9 mouse cellular contexts compared by ENCODE assay signal in the genomic region with DNA sequence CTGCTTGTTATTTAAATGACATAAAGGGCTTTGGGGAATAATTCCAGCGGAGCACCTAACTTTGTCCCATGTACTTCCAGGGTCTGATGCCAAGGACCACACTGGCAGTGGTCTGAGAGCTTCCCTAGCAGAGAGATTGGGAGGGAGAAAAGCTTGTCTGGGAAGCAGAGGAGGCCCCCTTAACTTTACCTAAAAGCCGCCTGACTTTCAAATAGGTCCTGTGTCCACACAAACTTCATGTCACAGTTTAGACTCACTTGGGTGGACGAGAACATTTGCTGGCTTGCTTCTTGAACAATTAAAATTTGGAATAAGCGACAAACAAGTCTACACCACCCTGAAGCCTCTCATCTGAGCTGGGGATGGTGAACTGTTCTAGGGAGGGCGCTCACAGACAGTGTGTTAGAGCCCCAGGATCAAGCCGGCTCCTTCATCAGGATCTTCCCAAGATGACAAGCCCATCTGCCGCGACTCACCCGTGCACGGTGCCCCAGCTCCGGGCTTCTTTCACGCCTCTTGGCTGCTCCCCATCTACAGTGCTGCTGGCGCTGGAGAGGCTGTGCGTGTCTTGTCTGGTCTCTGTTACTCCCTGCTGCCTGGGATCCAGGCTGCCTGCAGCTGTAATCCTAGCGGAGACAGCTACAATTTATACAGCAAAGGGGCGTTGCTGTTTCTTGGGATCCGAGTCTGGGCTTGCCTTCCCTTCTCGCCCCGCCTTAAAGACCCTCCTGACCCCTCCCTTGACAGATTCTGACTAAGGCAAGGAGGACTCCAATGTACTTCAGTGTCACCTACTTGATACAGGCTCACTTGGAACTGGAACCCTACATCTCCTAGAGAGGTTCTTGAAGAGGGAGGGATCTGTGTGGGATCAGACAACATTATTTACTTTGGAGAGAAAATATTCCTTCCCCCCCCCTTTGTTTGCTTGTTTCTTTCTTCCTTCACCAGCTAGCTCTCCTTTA. TPM values are rescaled to one million over a fixed set of nuclear protein-coding genes. Genes with fewer than 3 reads are reported as not detected.
A peak's percentile ranks its signal among the peaks of the same experiment; 100 is the strongest.
DNase-seq lines count a peak whose midpoint lies in the region; ATAC-seq and TF ChIP-seq lines count a peak whose summit lies in the region.
"Had no signal": no experiment of that assay in that cellular context is flagged by ENCODE, and none has a peak within 500 bp of the region (broad histone marks: within the 10 kb centered on the region; RNA-seq: fewer than 3 reads in every experiment).

A gene (minus strand): TSS at position 620 of the 965 bp plus-strand sequence.

- WGBS in lung, postnatal 0 days: 8% methylated on average over 19 of the region's 19 CpGs
- WGBS in heart, postnatal 0 days: 8% methylated on average over 19 of the region's 19 CpGs
- WGBS in stomach, embryonic 16.5 days: 10% methylated on average over 19 of the region's 19 CpGs

- no peaks in the 10 kb centered on the region for H3K9me3 ChIP-seq in lung, postnatal 0 days (ENCODE audit: low read length)
- no peaks in the 10 kb centered on the region for H3K9me3 ChIP-seq in heart, postnatal 0 days (replicated peaks; ENCODE audit: control insufficient read depth, low read length)
- H3K9me3 ChIP-seq in stomach, embryonic 16.5 days (replicated peaks; ENCODE audit: control insufficient read depth, low read length): no peaks in the 10 kb centered on the region

- DNase-seq in cerebellum, postnatal 25 days: peak; percentile 4 to 11
- no peak for DNase-seq in cerebellum, adult 8-10 months
- DNase-seq in lung, postnatal 0 days (ENCODE audit: low spot score): peak; percentile 47
- DNase-seq in lung, adult 18-20 months: no peak
- DNase-seq in heart, postnatal 0 days (ENCODE audit: low spot score): no peak
- peak; percentile 3 for DNase-seq in lung, postnatal 14 days
- DNase-seq in thymus, postnatal 10 days (ENCODE audit: low spot score in 2 of 2): no peak

- H3K36me3 ChIP-seq in lung, postnatal 0 days (ENCODE audit: insufficient read depth, low read length): no peaks in the 10 kb centered on the region
- no peaks in the 10 kb centered on the region for H3K36me3 ChIP-seq in heart, postnatal 0 days (replicated peaks; ENCODE audit: control insufficient read depth, insufficient read depth, low read length)
- H3K36me3 ChIP-seq in stomach, embryonic 16.5 days (ENCODE audit: control insufficient read depth, insufficient read depth, low read length): no peaks in the 10 kb centered on the region

- ATAC-seq in lung, postnatal 0 days: peak; percentile 61
- no peak for ATAC-seq in heart, postnatal 0 days (ENCODE audit: insufficient read depth, low read depth)
- ATAC-seq in stomach, embryonic 16.5 days (ENCODE audit: insufficient read depth, low FRiP score): peak; percentile 91

- H3K4me1 ChIP-seq in lung, postnatal 0 days (ENCODE audit: insufficient read depth, low read depth, low read length): no peaks in the 10 kb centered on the region
- H3K4me1 ChIP-seq in heart, postnatal 0 days (ENCODE audit: control insufficient read depth, insufficient read depth): no peaks in the 10 kb centered on the region
- 0 out of 2 replicates have a peak, but pooled peaks cover 5% of the 10 kb centered on the region for H3K4me1 ChIP-seq in stomach, embryonic 16.5 days (ENCODE audit: control insufficient read depth, insufficient read depth, low read length)

- no peak; the same call in 1 of the 2 replicates for TF ChIP-seq CTCF in lung, postnatal 0 days (IDR thresholded peaks at IDR 0.05)
- TF ChIP-seq CTCF in heart, postnatal 0 days (IDR thresholded peaks at IDR 0.05; ENCODE audit: low read depth): no peak

- no peaks in the 10 kb centered on the region for H3K27me3 ChIP-seq in lung, postnatal 0 days (replicated peaks; ENCODE audit: insufficient read depth, low read length)
- no peaks in the 10 kb centered on the region for H3K27me3 ChIP-seq in heart, postnatal 0 days (ENCODE audit: control insufficient read depth, insufficient read depth, low read length)
- H3K27me3 ChIP-seq in stomach, embryonic 16.5 days (ENCODE audit: control insufficient read depth, insufficient read depth, low read length): no peaks in the 10 kb centered on the region

- H3K27ac ChIP-seq in lung, postnatal 0 days (ENCODE audit: low read length): no peak within 1 kb of the TSS
- H3K27ac ChIP-seq in heart, postnatal 0 days (ENCODE audit: low read depth): no peak within 1 kb of the TSS
- H3K27ac ChIP-seq in stomach, embryonic 16.5 days (ENCODE audit: low read length): peak within 1 kb of the TSS; percentile 67

- H3K9ac ChIP-seq in lung, postnatal 0 days (replicated peaks; ENCODE audit: low read depth): no peak within 1 kb of the TSS
- H3K9ac ChIP-seq in heart, postnatal 0 days (replicated peaks; ENCODE audit: low read depth, low read length): no peak within 1 kb of the TSS
- H3K9ac ChIP-seq in stomach, embryonic 16.5 days (ENCODE audit: low read length): peak within 1 kb of the TSS; percentile 63

- TF ChIP-seq EP300 in lung, postnatal 0 days (IDR thresholded peaks at IDR 0.05): no peak
- no peak for TF ChIP-seq EP300 in heart, postnatal 0 days (IDR thresholded peaks at IDR 0.05; ENCODE audit: low read depth)

- peak within 1 kb of the TSS; percentile 8; the same call in 1 of the 2 replicates for H3K4me3 ChIP-seq in lung, postnatal 0 days (ENCODE audit: low read depth, low read length)
- H3K4me3 ChIP-seq in heart, postnatal 0 days (ENCODE audit: low read depth, low read length): peak within 1 kb of the TSS; percentile 19; the same call in 1 of the 2 replicates
- peak within 1 kb of the TSS; percentile 42 for H3K4me3 ChIP-seq in stomach, embryonic 16.5 days (replicated peaks; ENCODE audit: low read length)

- peak within 1 kb of the TSS; percentile 32 for H3K4me2 ChIP-seq in lung, postnatal 0 days (replicated peaks; ENCODE audit: low read depth, low read length)
- peak within 1 kb of the TSS; percentile 50 for H3K4me2 ChIP-seq in heart, postnatal 0 days (ENCODE audit: low read depth, low read length)
- peak within 1 kb of the TSS; percentile 49 for H3K4me2 ChIP-seq in stomach, embryonic 16.5 days (ENCODE audit: low read depth, low read length)

RNA-seq across cellular contexts. Expression of the gene that starts here (rescaled TPM):
- 0.85 and 1.0 TPM in 2 replicates for polyA plus RNA-seq in lung, postnatal 0 days (2015; fragmentation: Nextera tagmentation; extraction: Ambion mirVana)
- 0.15 TPM in 1 of 2 replicates, not detected in the other for total RNA-seq in heart, postnatal 0 days (2014; rRNA removed; ENCODE audit: low replicate concordance)
- polyA plus RNA-seq in heart, postnatal 0 days (2015; fragmentation: Nextera tagmentation; extraction: Ambion mirVana): 0.12 TPM in 1 of 2 replicates, not detected in the other
- polyA plus RNA-seq in stomach, embryonic 16.5 days (2015; fragmentation: Nextera tagmentation; extraction: Ambion mirVana): 3.6 and 3.7 TPM in 2 replicates
- polyA plus RNA-seq: C2C12 had no signal

Comparison
In these comparisons a context has a peak if more than half of its experiments do, and no peak if none do; other contexts are left out.
1. DNase-seq: peak in cerebellum, postnatal 25 days (2 of 2), lung, postnatal 0 days (single experiment) and lung, postnatal 14 days (single experiment); none in cerebellum, adult 8-10 months (single experiment), lung, adult 18-20 months (0 of 2), heart, postnatal 0 days (single experiment) and thymus, postnatal 10 days (0 of 2).
2. Peak in every context shown above with its lines, with median percentiles within 50 percentile points of each other: H3K4me2 ChIP-seq and H3K4me3 ChIP-seq.